Mouse (Mus musculus): ENCODE data around the gene Inka1. TPM values are rescaled to one million over a fixed set of nuclear protein-coding genes. Genes with fewer than 3 reads are reported as not detected.
"Not testable (repeated sequence)": the region's sequence is repeated elsewhere in the genome, so short reads cannot be mapped to it uniquely, and the experiment has no call there.

Gene Inka1
- 10 to 100 TPM in 1 of 2 experiments, 1 to 10 TPM in 1; 9.4 to 10.4 TPM for total RNA-seq (2021)

- intact Hi-C loops (cut with DNase I) = loop anchor here (5.0 kb wide), 1 partner anchor 83 kb away; no protein-coding TSS in a partner anchor
- DNase-seq = peak; percentile 73
Observed at GRCm38 (mm10) chr9:107985131-107986119, at the start of gene Inka1. TSS of gene Inka1 (minus strand) at chr9:107985879.

- DNase-seq = no peak
- intact Hi-C loops (cut with DNase I) = no loop called here
Observed at GRCm38 (mm10) chr9:108032126-108032525, 46.4 kb upstream of the Inka1 start.

GRCm38 (mm10) chr9:108027867-108028266, 42.2 kb upstream of the Inka1 start:
- intact Hi-C loops (cut with DNase I) = no loop called here

GRCm38 (mm10) chr9:108026584-108026983, 40.9 kb upstream of the Inka1 start:
- no peak for DNase-seq
- intact Hi-C loops (cut with DNase I) = no loop called here

More at GRCm38 (mm10) chr9:108027867-108028266, 42.2 kb upstream of the Inka1 start:
- no peak for DNase-seq

- intact Hi-C loops (cut with DNase I) = no loop called here
- DNase-seq = no peak
Observed at GRCm38 (mm10) chr9:108023216-108023615, 37.5 kb upstream of the Inka1 start.

- intact Hi-C loops (cut with DNase I) = no loop called here
- no peak for DNase-seq
Observed at GRCm38 (mm10) chr9:108020741-108021140, 35.1 kb upstream of the Inka1 start.

GRCm38 (mm10) chr9:108017127-108017526, 31.4 kb upstream of the Inka1 start:
- no peak for DNase-seq
- intact Hi-C loops (cut with DNase I) = no loop called here

- intact Hi-C loops (cut with DNase I); DNase-seq: not testable (repeated sequence)
Observed at GRCm38 (mm10) chr9:108013577-108013976, 27.9 kb upstream of the Inka1 start.

- intact Hi-C loops (cut with DNase I) = no loop called here
- no peak for DNase-seq
Observed at GRCm38 (mm10) chr9:108010385-108010784, 24.7 kb upstream of the Inka1 start.

GRCm38 (mm10) chr9:108008041-108008440, 22.4 kb upstream of the Inka1 start:
- DNase-seq = no peak
- intact Hi-C loops (cut with DNase I) = no loop called here

- intact Hi-C loops (cut with DNase I) = no loop called here
- peak; percentile 15 for DNase-seq
Observed at GRCm38 (mm10) chr9:108003531-108003890, 17.8 kb upstream of the Inka1 start.

GRCm38 (mm10) chr9:108002778-108003530, 17.3 kb upstream of the Inka1 start:
- intact Hi-C loops (cut with DNase I) = no loop called here
- no peak for DNase-seq

GRCm38 (mm10) chr9:108001922-108002770, 16.5 kb upstream of the Inka1 start, which contains the start of gene Ip6k1:
TSS of gene Ip6k1 (plus strand) at chr9:108002501.
- peak; percentile 100 for DNase-seq
- intact Hi-C loops (cut with DNase I) = no loop called here

- intact Hi-C loops (cut with DNase I) = no loop called here
- no peak for DNase-seq
Observed at GRCm38 (mm10) chr9:107996049-107996448, 10.4 kb upstream of the Inka1 start, which contains the start of gene Gm20662. TSS of gene Gm20662 (plus strand) at chr9:107996349.

GRCm38 (mm10) chr9:107995513-107995912, 9.8 kb upstream of the Inka1 start:
- no peak for DNase-seq
- intact Hi-C loops (cut with DNase I) = no loop called here

GRCm38 (mm10) chr9:107994464-107994863, 8.8 kb upstream of the Inka1 start:
- intact Hi-C loops (cut with DNase I) = no loop called here
- no peak for DNase-seq

GRCm38 (mm10) chr9:107993013-107993412, 7.3 kb upstream of the Inka1 start:
- no peak for DNase-seq

GRCm38 (mm10) chr9:107992197-107992596, 6.5 kb upstream of the Inka1 start, which contains the start of gene Cdhr4:
TSS of gene Cdhr4 (plus strand) at chr9:107992497.
- DNase-seq = no peak
- intact Hi-C loops (cut with DNase I) = no loop called here

More at GRCm38 (mm10) chr9:107993013-107993412, 7.3 kb upstream of the Inka1 start:
- intact Hi-C loops (cut with DNase I) = no loop called here

GRCm38 (mm10) chr9:107987950-107988349, 2.3 kb upstream of the Inka1 start:
- DNase-seq = no peak
- intact Hi-C loops (cut with DNase I) = loop anchor here (5.0 kb wide), 1 partner anchor 86 kb away; no protein-coding TSS in a partner anchor

GRCm38 (mm10) chr9:107986376-107986775, 697 bp upstream of the Inka1 start:
- peak; percentile 85 for DNase-seq
- intact Hi-C loops (cut with DNase I) = loop anchor here (5.0 kb wide), 1 partner anchor 84 kb away; no protein-coding TSS in a partner anchor
